Mouse (Mus musculus): Measurements from ENCODE around the gene Birc5.

DNA sequence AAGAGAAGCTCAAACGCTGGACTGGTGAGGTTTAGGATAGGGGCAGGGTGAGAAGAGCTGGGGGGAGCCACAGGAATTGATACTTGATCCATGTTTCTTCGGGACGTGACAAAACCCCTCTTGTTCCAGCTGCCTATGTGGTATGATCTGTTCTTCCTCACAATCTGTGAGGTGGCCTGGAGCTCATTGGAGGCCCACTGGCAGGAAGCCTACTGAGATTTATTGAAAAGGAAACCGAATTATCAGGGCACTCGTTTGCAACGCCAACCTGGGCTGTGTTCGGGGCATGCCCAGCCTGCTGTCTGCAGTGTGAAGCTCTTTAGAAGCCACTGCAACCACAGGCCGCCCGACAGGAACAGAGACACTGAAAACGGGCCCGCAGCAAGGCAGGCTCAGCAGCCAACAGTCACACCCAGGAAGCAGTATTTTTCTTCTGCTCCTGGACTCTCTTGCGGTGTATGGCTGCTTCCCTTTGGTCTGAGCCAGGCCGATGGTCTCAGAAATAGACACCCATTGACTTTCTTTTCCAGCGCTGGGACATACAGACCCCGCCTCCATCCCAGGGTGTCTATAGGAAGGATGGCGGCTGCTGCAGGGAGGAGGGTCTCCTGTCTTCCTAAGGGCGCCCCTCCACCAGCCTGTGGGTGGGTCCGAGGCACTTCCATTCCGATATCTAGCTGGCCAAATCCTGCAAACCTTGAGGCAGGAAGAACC lies 623 bp upstream of the Birc5 start:
- TF ChIP-seq CTCF (IDR thresholded peaks at IDR 0.05; ENCODE audit: extremely low read depth, insufficient read length, insufficient replicate concordance, low read depth, low read length) (no peak), POLR2A (IDR thresholded peaks at IDR 0.05; ENCODE audit: low read depth, low read length) (no peak)
